Mouse (Mus musculus) ZHBTc4 (cell line): Measurements from ENCODE around the gene Rtl3.

ENCODE experiments used
- DNase-seq: peaks from one replicate; pipeline ENCODE4 v3.0.0-alpha.2; 2011; ENCODE audit warnings: low read depth, low spot score

Rtl3 gene

DNA sequence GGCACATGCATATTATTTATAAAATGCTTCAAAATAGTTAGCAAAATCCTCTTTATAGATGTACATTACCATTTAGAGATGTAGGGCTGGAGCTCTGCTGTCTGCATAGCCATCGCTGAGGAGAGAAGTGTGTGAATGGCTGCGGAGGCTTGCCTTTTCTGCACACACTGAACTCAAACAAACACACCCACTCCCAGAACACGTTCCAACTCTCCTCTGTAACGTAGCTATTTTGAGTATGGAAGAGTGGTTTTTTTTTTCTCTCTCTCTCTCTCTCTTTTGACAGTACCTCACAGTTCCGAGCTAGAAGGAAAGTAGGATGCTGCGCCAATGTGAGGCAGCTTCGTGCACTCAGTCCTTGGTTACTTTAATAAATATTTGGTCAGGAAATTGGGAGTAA is at the start of gene Rtl3:
Gene Rtl3 (minus strand): TSS at position 236 of the 400 bp plus-strand sequence.
- no peak for DNase-seq

DNA sequence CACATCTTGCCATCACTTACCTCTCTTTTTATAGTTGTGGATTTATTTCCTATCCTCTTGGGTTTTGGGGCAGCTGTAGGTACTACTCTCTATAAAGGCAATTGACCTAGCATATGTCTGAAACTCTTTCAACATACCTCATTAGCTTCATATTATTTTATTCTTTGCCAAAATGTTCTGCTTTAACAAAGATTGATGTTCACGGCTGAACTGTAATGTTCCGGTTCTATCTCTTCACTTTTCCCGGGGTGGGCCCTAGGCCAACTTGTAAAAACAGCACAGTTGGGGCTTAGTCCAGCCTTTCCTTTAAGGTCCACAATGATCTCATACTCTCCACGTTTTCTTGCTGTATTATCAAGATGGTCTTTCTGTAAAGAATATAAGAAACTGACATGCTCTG is 31.9 kb upstream of the Rtl3 start:
- no peak for DNase-seq

DNA sequence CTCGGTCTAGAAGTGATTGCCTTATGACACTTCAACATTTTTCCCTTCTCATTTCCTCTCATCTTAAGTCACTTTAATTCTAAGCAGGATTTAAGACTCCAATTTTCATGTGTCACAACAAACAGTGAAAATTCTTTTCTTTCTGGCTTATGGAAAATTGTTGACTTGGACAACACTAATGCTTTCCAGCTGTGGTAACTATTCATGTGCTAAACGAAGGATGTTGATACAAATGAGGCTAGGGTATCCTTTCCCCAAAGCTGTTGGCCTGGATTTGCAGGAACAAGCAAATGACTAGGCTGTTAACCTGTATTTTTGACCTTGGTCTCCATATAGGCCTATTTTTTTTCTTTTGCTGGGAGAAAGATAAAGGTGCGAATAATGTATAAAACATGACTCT is 31.4 kb upstream of the Rtl3 start:
- DNase-seq: no peak

GRCm38 (mm10) chrX:106871426-106871825 is 31.0 kb upstream of the Rtl3 start:
- no peak for DNase-seq

- DNase-seq: no peak
Measured at GRCm38 (mm10) chrX:106853523-106854300, 13.3 kb upstream of the Rtl3 start.

DNA sequence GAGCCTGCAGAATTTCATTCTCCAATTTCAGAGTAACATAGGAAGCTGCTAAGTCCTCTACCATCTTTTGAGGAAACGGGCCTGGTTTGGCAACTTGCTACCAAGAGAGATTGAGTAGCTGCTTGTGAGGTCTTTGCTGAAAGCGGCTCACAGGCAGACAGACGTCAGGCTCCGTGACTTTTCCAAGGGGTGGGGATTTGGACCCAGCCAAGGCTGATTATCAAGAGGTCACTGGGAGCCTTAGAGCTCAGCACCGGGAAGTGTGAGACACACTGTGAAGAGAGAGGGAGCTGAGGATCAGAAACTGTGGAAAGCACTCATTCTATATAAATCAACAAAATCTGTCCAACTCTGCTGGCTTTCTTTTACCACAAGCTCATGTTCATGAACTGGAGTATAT is 853 bp downstream of the Rtl3 start:
- no peak for DNase-seq

- DNase-seq: no peak
Measured at GRCm38 (mm10) chrX:106830494-106830893, 9.9 kb downstream of the Rtl3 start.

DNA sequence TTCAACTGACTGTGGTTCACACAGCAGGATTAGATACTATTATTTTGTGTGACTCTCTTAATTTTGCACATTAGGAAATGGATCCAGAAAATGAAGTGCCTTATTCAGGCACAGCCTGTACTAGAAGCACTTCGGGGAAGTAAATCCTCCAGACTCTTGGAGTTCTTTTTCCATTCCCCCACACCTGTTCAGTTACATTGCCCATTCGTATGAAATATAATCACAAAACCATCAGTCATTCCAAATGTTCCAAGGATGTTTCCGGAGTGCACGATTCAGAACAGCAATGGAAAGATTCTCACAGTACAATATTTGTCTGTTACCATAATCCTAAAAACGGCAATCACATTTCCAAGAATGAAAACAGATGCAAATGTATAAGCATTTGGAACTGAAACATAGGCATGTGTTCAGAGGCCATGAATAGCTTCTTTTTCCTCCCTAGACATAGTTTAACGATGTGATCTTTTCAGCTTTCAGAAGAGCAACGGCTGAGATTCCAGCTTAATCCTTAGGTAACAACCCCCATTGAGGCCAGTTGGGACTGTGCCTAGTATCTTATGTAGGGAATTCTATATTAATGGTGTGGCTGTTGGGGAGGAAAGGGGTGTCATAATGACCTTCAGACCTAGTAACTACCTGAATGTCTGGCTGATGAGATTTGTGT is 30.8 kb downstream of the Rtl3 start:
- no peak for DNase-seq

GRCm38 (mm10) chrX:106804387-106804786 is 36.1 kb downstream of the Rtl3 start:
- DNase-seq: peak; percentile 5

DNA sequence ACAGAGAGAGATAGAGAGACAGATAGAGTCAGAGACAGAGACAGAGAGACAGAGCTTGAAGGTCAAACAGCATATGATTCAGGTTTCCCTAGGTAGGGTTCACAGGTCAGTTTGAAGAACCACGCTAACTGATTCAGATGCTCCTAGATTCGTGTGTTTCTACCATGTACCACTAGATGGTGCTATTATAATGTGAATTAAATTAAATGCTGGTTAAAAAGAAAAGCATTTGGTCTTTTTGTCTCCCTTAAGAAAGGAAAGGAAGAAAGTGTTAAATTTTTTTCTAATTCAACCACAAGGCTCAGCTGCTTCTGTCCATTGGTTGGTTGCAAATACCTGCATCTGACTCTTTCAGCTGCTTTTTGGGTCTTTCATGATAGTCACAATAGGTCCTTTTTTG is 45.8 kb downstream of the Rtl3 start:
- DNase-seq: peak; percentile 37
